Mouse (Mus musculus) CD4-positive helper T cell, adult 2 months (primary cell): ENCODE measurements around the gene Trim13.
"Not testable (repeated sequence)": the region's sequence is repeated elsewhere in the genome, so short reads cannot be mapped to it uniquely, and the experiment has no call there.

Source experiments
- DNase-seq: peaks from one replicate; pipeline ENCODE4 v3.0.0-alpha.2; 2012; ENCODE audit warnings: low read depth, missing footprints, low spot score

The Trim13 gene

GRCm38 (mm10) chr14:61597968-61598367, at the start of gene Trim13:
Gene Trim13, plus strand, starts transcription at chr14:61598247.
- peak; percentile 16 for DNase-seq

GRCm38 (mm10) chr14:61548614-61549013, 49.4 kb upstream of the Trim13 start:
- no peak for DNase-seq

GRCm38 (mm10) chr14:61555931-61556288, 42.1 kb upstream of the Trim13 start:
- no peak for DNase-seq

- peak; percentile 100 for DNase-seq
Measured at GRCm38 (mm10) chr14:61556289-61557147, 41.5 kb upstream of the Trim13 start, which contains the start of gene Spryd7. Gene Spryd7, minus strand, starts transcription at chr14:61556886.

- DNase-seq: no peak
Measured at GRCm38 (mm10) chr14:61558901-61559300, 39.1 kb upstream of the Trim13 start.

GRCm38 (mm10) chr14:61559856-61560255, 38.2 kb upstream of the Trim13 start:
- DNase-seq: no peak

GRCm38 (mm10) chr14:61566211-61566610, 31.8 kb upstream of the Trim13 start:
- DNase-seq: not testable (repeated sequence)

- DNase-seq: no peak
Measured at GRCm38 (mm10) chr14:61569344-61569743, 28.7 kb upstream of the Trim13 start.

GRCm38 (mm10) chr14:61571366-61571765, 26.7 kb upstream of the Trim13 start:
- DNase-seq: peak; percentile 77

GRCm38 (mm10) chr14:61572131-61572530, 25.9 kb upstream of the Trim13 start:
- no peak for DNase-seq

- DNase-seq: no peak
Measured at GRCm38 (mm10) chr14:61575066-61575465, 23.0 kb upstream of the Trim13 start.

- no peak for DNase-seq
Measured at GRCm38 (mm10) chr14:61575941-61576340, 22.1 kb upstream of the Trim13 start.

- DNase-seq: peak; percentile 10
Measured at GRCm38 (mm10) chr14:61589288-61590065, 8.6 kb upstream of the Trim13 start.

GRCm38 (mm10) chr14:61596719-61597426, 1.2 kb upstream of the Trim13 start:
- no peak for DNase-seq

- peak; percentile 89 for DNase-seq
Measured at GRCm38 (mm10) chr14:61599057-61599806, 1.2 kb downstream of the Trim13 start.

GRCm38 (mm10) chr14:61601348-61601747, 3.3 kb downstream of the Trim13 start:
- peak; percentile 38 for DNase-seq

GRCm38 (mm10) chr14:61603069-61603755, 5.2 kb downstream of the Trim13 start:
- no peak for DNase-seq

- DNase-seq: no peak
Measured at GRCm38 (mm10) chr14:61604081-61604480, 6.0 kb downstream of the Trim13 start.

GRCm38 (mm10) chr14:61606088-61606487, 8.0 kb downstream of the Trim13 start:
- not testable (repeated sequence) for DNase-seq

GRCm38 (mm10) chr14:61607157-61607556, 9.1 kb downstream of the Trim13 start, which contains the start of gene Kcnrg:
Gene Kcnrg, plus strand, starts transcription at chr14:61607457.
- DNase-seq: no peak
